Mouse (Mus musculus) left cerebral cortex, postnatal 4 days (tissue): ENCODE measurements around the gene Tfec. TPM values are rescaled to one million over a fixed set of nuclear protein-coding genes. Genes with fewer than 3 reads are reported as not detected.

Experiments
- DNase-seq: peaks from one replicate; pipeline ENCODE4 v3.0.0-alpha.2; 2022
- intact Hi-C: fragments of 180-260 bp; cut with DNase I; formaldehyde crosslinking; loops from one replicate; pipeline ENCODE4 v1.15.1; 2025
- total RNA-seq, 2 experiments: library from RNA; stranded (reverse); gene quantifications; 2 replicates each; pipeline ENCODE4 v1.2.3; 2021

Tfec gene
- total RNA-seq = under 1 TPM; 0.20 to 0.30 TPM

GRCm38 (mm10) chr6:16898251-16898862, at the start of gene Tfec:
TSS of gene Tfec (minus strand) at chr6:16898441.
- intact Hi-C loops = no loop called here
- DNase-seq = no peak

GRCm38 (mm10) chr6:16947837-16948236, 49.6 kb upstream of the Tfec start:
- intact Hi-C loops = no loop called here
- DNase-seq = no peak

- intact Hi-C loops = no loop called here
- DNase-seq = no peak
Measured at GRCm38 (mm10) chr6:16943513-16943912, 45.3 kb upstream of the Tfec start.

GRCm38 (mm10) chr6:16942433-16942832, 44.2 kb upstream of the Tfec start:
- intact Hi-C loops = no loop called here
- no peak for DNase-seq

GRCm38 (mm10) chr6:16931059-16931458, 32.8 kb upstream of the Tfec start:
- intact Hi-C loops = no loop called here
- no peak for DNase-seq

GRCm38 (mm10) chr6:16920111-16920656, 21.9 kb upstream of the Tfec start:
- intact Hi-C loops = no loop called here
- no peak for DNase-seq

GRCm38 (mm10) chr6:16891819-16892218, 6.4 kb downstream of the Tfec start:
- no peak for DNase-seq
- intact Hi-C loops = no loop called here

GRCm38 (mm10) chr6:16883537-16884307, 14.5 kb downstream of the Tfec start:
- intact Hi-C loops = no loop called here
- no peak for DNase-seq

GRCm38 (mm10) chr6:16874021-16874542, 24.2 kb downstream of the Tfec start:
- intact Hi-C loops = no loop called here
- no peak for DNase-seq

- no peak for DNase-seq
Measured at GRCm38 (mm10) chr6:16870067-16870466, 28.2 kb downstream of the Tfec start.

GRCm38 (mm10) chr6:16868314-16868713, 29.9 kb downstream of the Tfec start:
- intact Hi-C loops = no loop called here
- no peak for DNase-seq

More at GRCm38 (mm10) chr6:16870067-16870466, 28.2 kb downstream of the Tfec start:
- intact Hi-C loops = no loop called here

- intact Hi-C loops = no loop called here
- DNase-seq = no peak
Measured at GRCm38 (mm10) chr6:16862753-16863508, 35.3 kb downstream of the Tfec start.

GRCm38 (mm10) chr6:16862050-16862449, 36.2 kb downstream of the Tfec start:
- DNase-seq = no peak
- intact Hi-C loops = no loop called here

- no peak for DNase-seq
- intact Hi-C loops = no loop called here
Measured at GRCm38 (mm10) chr6:16855879-16856545, 42.2 kb downstream of the Tfec start.

- intact Hi-C loops = no loop called here
- no peak for DNase-seq
Measured at GRCm38 (mm10) chr6:16854977-16855376, 43.3 kb downstream of the Tfec start.

GRCm38 (mm10) chr6:16846521-16846920, 51.7 kb downstream of the Tfec start:
- no peak for DNase-seq
- intact Hi-C loops = no loop called here

- intact Hi-C loops = no loop called here
- DNase-seq = no peak
Measured at GRCm38 (mm10) chr6:16835631-16836030, 62.6 kb downstream of the Tfec start.

GRCm38 (mm10) chr6:16828304-16828703, 69.9 kb downstream of the Tfec start:
- DNase-seq = no peak
- intact Hi-C loops = no loop called here

- DNase-seq = no peak
Measured at GRCm38 (mm10) chr6:16821985-16822384, 76.3 kb downstream of the Tfec start.

GRCm38 (mm10) chr6:16806302-16806701, 91.9 kb downstream of the Tfec start:
- DNase-seq = no peak
- intact Hi-C loops = no loop called here

More at GRCm38 (mm10) chr6:16821985-16822384, 76.3 kb downstream of the Tfec start:
- intact Hi-C loops = no loop called here
